Mouse (Mus musculus): Measurements from ENCODE around the gene Igsf11.

Gene Igsf11

GRCm38 (mm10) chr16:38892371-38892770 is at the start of gene Igsf11:
Gene Igsf11 (plus strand): TSS chr16:38892671.
- DNase-seq (ENCODE audit: low spot score): no peak

- DNase-seq (ENCODE audit: low spot score): no peak
Measured at GRCm38 (mm10) chr16:38858120-38858749, 34.2 kb upstream of the Igsf11 start.

- no peak for DNase-seq (ENCODE audit: low spot score)
Measured at GRCm38 (mm10) chr16:38860548-38860947, 31.9 kb upstream of the Igsf11 start.

- DNase-seq (ENCODE audit: low spot score): no peak
Measured at GRCm38 (mm10) chr16:38864358-38864757, 28.1 kb upstream of the Igsf11 start.

GRCm38 (mm10) chr16:38873231-38873630 is 19.2 kb upstream of the Igsf11 start:
- no peak for DNase-seq (ENCODE audit: low spot score)

GRCm38 (mm10) chr16:38874481-38874880 is 18.0 kb upstream of the Igsf11 start:
- DNase-seq (ENCODE audit: low spot score): no peak

DNA sequence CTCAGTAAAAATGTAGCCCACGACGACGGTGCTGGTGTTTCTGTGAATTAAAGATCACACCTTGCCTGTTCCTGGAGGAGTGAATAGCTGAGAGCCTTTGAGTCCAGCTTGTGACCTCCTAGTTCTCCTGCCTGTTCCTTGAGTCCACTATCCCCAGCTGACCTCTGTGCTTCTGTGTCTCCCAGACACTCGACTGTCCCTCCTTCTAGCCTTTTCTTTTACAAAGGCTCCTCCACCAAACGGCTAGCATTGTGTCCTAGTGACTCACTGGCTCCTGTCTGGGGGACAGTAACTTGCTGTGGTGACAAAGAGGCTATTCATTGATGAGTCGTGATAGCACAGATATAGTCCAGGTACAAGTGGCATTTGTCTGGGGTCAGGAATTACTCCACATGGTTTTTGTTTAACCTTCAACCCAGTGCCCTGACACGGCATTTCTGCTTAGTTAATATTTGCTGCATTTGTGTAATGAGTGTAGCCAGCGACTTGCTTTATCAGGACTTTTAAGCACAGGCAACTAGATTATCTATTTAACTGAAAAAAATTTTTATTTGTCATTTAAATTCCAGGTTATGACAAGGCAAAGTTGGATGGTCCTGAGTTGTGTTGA is 6.5 kb downstream of the Igsf11 start:
- no peak for DNase-seq (ENCODE audit: low spot score)

GRCm38 (mm10) chr16:38900024-38900423 is 7.6 kb downstream of the Igsf11 start:
- no peak for DNase-seq (ENCODE audit: low spot score)

GRCm38 (mm10) chr16:38902111-38902778 is 9.8 kb downstream of the Igsf11 start:
- peak; percentile 92 for DNase-seq (ENCODE audit: low spot score)

DNA sequence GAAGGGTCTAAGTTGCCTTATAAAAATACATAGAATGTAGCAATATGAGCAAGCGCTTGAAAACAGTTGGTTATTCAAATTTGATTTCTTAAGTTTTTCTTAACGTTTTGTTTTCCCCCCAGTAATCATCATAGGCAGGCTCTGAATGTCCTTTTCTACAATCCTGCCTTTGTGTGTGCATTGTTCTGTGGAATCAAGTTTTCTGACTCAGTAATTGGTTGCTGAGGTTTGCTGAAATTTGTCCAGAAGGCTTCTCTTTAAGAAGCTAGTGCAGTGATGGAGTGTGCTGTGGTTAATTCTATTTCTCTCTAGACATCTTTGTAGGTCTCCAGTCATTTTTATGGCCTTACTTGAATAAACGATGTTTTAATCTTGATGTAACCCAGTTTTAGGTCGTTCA is 10.5 kb downstream of the Igsf11 start:
- DNase-seq (ENCODE audit: low spot score): no peak

GRCm38 (mm10) chr16:38904202-38904601 is 11.7 kb downstream of the Igsf11 start:
- DNase-seq (ENCODE audit: low spot score): no peak

- DNase-seq (ENCODE audit: low spot score): no peak
Measured at GRCm38 (mm10) chr16:38905911-38906310, 13.4 kb downstream of the Igsf11 start.

DNA sequence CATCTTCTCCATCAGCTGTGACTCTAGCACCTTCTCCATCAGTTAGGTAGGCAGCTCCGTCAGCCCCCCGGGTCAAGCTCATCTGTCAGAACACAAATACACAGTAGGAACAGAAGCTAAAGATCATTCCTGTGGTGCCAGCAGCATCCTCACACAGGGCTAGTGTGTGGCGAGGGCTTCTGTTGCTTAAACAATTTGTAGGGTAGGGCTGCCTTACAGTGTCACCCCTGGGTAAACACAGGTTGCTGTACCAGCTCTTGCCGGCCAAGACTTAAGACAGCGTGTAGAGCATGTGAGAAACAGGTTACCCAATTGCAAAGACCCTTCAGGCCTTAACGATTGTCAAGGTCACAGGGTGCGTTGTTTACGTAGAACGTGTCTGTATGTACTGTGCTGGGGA is 15.8 kb downstream of the Igsf11 start:
- no peak for DNase-seq (ENCODE audit: low spot score)

DNA sequence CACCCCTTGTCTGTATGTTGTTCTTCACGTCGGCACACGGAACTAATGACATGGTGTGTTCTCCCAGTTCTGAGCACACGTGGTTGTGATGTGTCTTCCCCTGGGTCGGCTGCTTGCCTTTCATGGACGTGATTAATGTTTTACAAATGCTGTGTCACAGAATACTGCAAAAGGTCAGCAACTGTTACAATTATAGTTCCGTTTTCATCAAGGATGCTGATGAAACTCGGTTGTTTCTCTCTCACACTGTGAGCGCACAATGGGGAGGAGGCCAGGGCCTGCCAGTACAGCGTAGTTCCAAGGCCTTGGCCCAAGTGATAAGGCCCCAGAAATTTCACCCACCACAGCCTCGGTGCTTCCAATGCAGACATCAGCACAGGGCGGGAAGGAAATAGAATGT is 17.0 kb downstream of the Igsf11 start:
- DNase-seq (ENCODE audit: low spot score): no peak

DNA sequence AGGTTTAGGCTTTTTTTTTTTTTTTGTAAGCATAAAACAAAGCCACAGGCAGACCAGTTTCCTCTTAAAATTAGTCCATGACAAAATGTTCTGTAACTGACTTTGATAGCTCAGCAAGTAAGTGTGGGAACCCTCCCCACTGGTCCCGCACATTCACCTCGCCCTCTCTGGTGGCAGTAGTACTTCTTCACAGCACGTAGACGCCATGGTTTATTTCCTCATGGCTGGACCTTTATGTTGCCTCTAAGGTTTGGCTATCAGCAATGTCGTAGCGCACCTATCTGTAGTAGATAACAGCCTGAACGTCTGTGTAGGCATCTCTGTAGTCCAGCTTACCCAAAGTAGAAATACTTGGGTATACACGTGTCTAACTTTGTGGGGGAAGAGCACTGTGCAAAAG is 17.6 kb downstream of the Igsf11 start:
- DNase-seq (ENCODE audit: low spot score): no peak

GRCm38 (mm10) chr16:38915451-38915850 is 23.0 kb downstream of the Igsf11 start:
- no peak for DNase-seq (ENCODE audit: low spot score)

- DNase-seq (ENCODE audit: low spot score): no peak
Measured at GRCm38 (mm10) chr16:38916053-38916786, 23.7 kb downstream of the Igsf11 start.

DNA sequence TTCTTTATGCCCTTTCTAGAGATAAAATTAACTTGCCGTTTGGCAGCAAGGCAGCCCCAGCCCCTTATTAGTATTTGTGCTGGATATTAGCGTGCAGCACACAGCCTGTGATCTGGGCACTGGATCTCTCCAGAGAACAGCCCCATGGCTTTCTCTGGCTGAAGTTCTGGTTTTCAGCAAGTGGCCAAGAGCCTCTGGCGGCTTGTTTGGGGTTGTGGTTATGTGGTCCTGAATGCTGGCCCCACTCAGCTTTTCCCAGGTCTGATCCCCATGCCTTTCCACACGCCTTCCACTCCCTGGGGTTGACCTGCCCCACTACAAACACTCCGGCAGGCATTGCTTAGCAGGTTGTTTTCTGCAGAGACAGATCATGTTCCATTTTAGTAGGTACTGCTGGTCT is 24.4 kb downstream of the Igsf11 start:
- no peak for DNase-seq (ENCODE audit: low spot score)

GRCm38 (mm10) chr16:38918121-38918520 is 25.6 kb downstream of the Igsf11 start:
- no peak for DNase-seq (ENCODE audit: low spot score)

DNA sequence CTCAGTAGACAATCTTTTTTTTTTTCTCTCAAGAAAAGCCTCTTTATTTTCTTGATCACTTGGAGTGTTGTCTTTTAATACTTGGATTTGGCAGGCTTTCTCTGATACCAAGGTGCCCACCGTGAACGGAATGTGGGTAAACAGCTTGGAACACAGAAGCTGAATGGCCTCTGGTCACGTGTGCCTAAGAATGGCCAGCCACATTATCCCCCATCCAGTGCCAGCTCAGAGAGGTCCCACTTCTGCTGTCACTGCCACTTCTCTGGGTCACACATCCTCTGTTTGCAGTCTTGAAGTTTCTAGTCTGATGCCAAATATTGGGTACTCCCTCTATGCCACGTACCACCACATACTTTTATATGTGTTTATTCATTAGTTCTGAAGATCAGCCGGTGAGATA is 28.0 kb downstream of the Igsf11 start:
- DNase-seq (ENCODE audit: low spot score): no peak

DNA sequence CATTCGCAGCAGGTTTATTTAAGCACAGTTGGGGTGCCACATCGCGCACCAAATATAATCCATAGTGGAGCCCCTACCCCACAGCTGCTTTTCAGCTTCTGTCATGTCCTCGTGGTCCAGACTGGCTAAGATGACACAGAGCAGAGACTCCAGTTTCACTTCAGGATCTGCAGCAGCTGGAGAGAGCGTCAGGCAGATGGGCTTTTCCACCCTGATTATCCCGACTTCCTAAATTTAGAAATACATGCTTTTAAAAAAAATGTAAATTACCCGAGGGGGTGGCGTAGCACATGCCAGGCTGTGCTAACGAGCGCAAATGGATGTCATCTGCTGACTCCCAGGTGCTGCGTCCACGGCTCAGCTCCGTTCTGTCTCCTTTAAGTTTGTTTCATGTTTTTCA is 32.5 kb downstream of the Igsf11 start:
- no peak for DNase-seq (ENCODE audit: low spot score)

GRCm38 (mm10) chr16:38928760-38929159 is 36.3 kb downstream of the Igsf11 start:
- DNase-seq (ENCODE audit: low spot score): no peak

GRCm38 (mm10) chr16:38931519-38931918 is 39.0 kb downstream of the Igsf11 start:
- DNase-seq (ENCODE audit: low spot score): no peak

Measured in urinary bladder, postnatal 14 days (tissue).